Mouse (Mus musculus): ENCODE data around the gene Cpa3.

Gene Cpa3

DNA sequence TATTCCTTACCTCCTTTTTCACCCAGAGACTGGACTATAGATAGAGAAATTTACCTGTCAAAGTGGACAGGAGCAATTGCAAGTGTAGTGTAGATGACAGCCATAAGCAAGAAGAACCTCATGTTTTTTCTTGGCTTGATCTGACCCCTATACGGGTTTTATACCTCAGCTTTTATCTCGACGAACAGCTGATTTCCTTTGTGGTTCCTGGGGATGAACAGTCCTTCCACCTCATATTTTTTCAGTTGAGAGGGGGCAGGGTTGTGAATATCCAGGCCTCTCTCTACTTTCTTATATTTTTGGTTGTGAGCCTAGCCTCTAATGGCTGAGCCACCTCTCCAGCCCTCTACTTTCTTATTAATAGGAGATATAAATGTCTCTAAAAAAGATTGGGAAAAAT lies at the start of gene Cpa3:
Cpa3 (minus strand) TSS at position 132 of the 400 bp plus-strand sequence.
- no peak for DNase-seq (ENCODE audit: low read depth)

GRCm38 (mm10) chr3:20291370-20291769 lies 49.4 kb upstream of the Cpa3 start:
- DNase-seq (ENCODE audit: low read depth): no peak

GRCm38 (mm10) chr3:20288761-20289160 lies 46.8 kb upstream of the Cpa3 start:
- DNase-seq (ENCODE audit: low read depth): no peak

DNA sequence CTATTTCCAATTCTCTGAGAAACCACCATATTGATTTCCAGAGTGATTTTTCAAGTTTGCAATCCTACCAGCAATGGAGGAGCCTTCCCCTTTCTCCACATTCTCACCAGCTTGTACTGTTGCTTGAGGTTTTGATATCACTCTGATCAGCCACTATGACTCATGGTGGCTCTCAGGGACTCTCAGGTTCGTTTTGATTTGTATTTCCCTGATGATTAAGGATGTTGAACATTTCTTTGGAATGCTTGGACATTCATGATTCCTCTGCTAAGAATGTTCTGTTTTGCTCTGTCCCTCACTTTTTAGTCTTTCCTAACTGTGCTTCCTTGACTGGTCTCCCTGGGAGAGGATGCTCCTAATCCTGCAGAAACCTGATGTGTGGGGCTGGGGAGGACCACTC lies 39.8 kb upstream of the Cpa3 start:
- no peak for DNase-seq (ENCODE audit: low read depth)

GRCm38 (mm10) chr3:20275633-20276032 lies 33.7 kb upstream of the Cpa3 start, which contains the start of gene Cpb1:
Cpb1 (minus strand) TSS chr3:20275733.
- DNase-seq (ENCODE audit: low read depth): no peak

- DNase-seq (ENCODE audit: low read depth): no peak
Measured at GRCm38 (mm10) chr3:20254566-20255479, 12.8 kb upstream of the Cpa3 start.

GRCm38 (mm10) chr3:20243913-20244312 lies 1.9 kb upstream of the Cpa3 start:
- DNase-seq (ENCODE audit: low read depth): no peak

DNA sequence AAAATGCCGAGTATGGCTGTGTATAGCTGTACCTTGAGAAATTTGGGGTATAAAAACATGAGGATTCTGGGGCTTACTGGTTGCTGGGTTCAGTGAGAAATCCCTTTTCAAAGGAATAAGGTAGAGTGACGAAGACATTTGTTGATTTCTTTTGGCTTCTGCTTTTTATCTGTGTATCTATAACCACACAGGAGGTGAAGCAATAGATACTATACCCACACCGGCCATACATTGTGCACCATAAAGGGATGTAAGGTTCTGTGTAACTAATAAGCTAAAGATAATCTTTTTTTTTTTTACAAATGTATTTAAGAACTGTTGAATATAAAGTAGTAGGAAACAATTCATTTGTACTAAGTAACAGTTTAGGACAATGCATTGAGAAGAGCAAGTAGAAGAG lies 2.2 kb downstream of the Cpa3 start:
- DNase-seq (ENCODE audit: low read depth): no peak

DNA sequence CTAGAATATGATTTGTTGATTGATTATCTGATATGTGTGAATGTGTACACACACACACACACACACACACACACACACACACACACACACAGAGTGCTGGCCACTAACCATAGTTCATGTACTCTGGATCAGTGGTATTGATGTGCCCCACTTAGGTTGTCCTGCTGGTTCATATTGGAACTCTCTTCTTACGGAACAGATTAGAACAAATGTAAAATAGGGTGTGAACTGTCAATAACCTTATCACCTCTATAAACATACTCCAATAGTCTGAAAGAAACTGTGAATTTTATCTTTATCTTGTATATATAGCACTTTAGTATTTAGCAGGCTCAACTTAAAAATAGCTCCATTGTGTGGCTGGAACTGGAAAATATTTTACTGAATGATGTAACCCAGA lies 5.0 kb downstream of the Cpa3 start:
- DNase-seq (ENCODE audit: low read depth): no peak

GRCm38 (mm10) chr3:20229027-20229426 lies 13.0 kb downstream of the Cpa3 start:
- no peak for DNase-seq (ENCODE audit: low read depth)

DNA sequence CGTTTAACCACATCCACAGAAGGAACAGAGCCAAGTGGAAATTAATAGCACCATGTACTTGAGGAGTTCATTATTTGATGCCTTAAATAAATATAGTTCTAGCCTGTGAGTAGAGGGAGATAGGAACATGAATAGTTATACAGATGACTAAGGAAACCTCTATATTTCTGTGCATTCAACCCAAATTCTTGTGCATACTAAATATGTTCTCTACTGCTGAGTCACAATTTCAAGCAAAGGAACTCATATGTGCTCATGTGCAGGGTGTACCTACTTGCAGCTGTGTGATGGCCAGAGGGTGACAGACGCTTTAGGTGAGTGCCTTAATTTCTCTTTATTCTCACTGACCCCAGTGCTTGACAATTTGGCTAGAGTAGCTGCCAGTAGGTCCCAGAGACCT lies 16.6 kb downstream of the Cpa3 start:
- DNase-seq (ENCODE audit: low read depth): no peak

DNA sequence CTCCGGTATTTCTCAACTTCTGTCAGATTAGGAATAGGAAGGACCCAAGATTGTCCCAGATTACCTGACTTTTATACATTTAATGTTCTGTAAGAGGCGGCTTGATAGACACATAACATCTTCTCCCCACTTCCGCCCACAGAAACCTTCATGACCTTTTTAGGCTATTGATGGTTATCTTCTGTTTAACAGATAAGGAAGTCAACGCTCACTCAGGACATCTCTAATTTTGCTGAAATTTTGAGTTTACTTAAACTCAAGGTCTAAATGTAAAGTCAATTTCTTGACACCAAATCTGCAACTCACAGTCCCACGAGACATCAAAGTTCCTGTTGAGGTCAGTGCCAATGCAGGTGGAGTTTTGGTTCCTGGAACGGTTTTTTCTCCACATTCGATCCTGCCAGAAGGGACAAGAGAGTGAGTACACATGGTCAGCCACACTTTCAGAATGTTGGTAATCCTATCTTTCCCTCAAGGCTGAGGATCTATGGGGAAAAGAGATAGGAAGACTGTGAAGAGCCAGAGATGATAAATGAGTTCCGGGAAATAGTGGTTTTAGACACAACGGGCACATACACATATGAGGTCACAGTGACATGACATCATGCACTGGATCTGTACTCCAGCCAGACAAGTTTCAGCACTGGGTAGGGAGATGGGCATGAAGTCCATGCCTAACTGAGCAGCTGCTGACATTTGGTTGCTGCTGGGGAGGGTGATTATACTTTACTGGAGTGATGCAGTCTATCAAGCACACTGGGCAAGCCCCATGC lies 18.9 kb downstream of the Cpa3 start:
- no peak for DNase-seq (ENCODE audit: low read depth)

GRCm38 (mm10) chr3:20222136-20222535 lies 19.8 kb downstream of the Cpa3 start:
- DNase-seq (ENCODE audit: low read depth): no peak

DNA sequence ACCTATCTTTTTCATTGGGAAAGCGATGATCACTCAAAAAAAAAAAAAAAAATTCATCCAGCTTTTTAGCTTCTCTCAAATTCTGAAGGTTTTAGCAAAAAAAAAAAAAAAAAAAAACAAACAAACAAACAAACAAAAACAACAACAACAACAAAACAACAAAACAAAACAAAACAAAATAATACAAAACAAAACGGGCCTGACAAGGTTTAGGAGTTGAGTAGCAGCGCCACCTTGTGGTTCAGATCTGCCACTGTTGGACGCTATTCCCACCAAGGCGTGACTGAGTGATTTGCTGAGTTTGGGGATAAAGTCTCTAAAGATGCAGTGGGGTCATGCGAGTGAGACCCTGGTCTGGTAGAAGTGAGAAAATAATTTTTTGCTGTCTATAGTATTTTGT lies 43.1 kb downstream of the Cpa3 start:
- peak; percentile 39 for DNase-seq (ENCODE audit: low read depth)

GRCm38 (mm10) chr3:20197878-20198277 lies 44.1 kb downstream of the Cpa3 start:
- DNase-seq (ENCODE audit: low read depth): no peak

- DNase-seq (ENCODE audit: low read depth): no peak
Measured at GRCm38 (mm10) chr3:20188976-20189675, 52.9 kb downstream of the Cpa3 start.

DNA sequence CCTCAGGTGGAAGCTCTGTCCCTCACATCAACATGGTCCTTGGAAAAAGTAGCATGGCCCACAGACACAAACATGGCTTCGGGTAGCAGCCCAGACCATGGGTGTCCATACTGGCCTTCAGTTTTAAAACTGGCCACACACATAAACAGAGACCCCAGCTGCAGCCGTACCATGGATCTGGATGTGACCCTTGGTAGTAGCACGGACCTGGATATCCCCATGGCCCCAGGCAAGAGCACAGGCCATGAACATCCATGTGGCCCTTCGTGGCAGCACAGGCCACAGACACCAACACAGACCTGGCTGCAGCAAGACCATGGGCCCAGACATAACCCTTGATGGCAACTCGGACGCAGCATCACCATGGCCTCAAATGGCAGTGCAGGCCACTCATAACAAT lies 69.6 kb downstream of the Cpa3 start:
- DNase-seq (ENCODE audit: low read depth): no peak

DNA sequence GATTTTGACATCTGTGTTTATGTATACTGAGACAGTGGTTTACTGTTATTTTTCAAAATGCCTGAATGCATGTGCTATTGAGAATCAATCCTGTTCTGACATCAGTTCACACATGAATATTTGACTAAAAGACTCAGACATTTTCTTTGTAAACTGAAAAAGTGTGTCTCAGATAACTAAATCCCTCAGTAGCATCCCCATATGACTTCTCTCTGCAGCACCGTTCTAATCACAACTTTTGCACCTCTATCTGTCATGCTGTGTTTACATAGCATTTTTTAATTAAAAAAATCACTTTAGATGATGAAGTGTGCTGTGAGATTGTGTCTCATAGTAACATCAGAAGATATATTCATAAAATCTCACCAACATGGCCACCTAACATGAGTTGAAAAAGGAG lies 74.5 kb downstream of the Cpa3 start:
- DNase-seq (ENCODE audit: low read depth): no peak
